Mouse (Mus musculus) megakaryocyte, embryonic 14.5 days (primary cell): ENCODE measurements at regions not wholly inside any gene's neighbourhood (a gene's known extent, or its start where the extent isn't known, plus 50 kb on each side); places are given as distances from the start of the nearest gene placed in this dataset.
A peak's percentile ranks its signal among the peaks of the same experiment; 100 is the strongest.

Experiments used
- H3K27me3 ChIP-seq: replicated peaks from 2 replicates; pipeline ENCODE3; 2012; ENCODE audit warnings: inconsistent platforms
- H3K36me3 ChIP-seq: replicated peaks from 2 replicates; pipeline ENCODE3; 2012; ENCODE audit warnings: low read length, inconsistent platforms, mixed read lengths
- H3K4me1 ChIP-seq: 2 replicates; pipeline ENCODE4 v1.6.1; 2012; ENCODE audit warnings: inconsistent platforms
- H3K4me3 ChIP-seq: replicated peaks from 2 replicates; pipeline ENCODE3; 2012; ENCODE audit warnings: moderate library complexity, mild to moderate bottlenecking, inconsistent platforms
- H3K9me3 ChIP-seq: 2 replicates; pipeline ENCODE4 v1.6.1; 2012; ENCODE audit warnings: inconsistent platforms
- FLI1 ChIP-seq: IDR thresholded peaks from 2 replicates; pipeline ENCODE4 v1.6.1; 2012; ENCODE audit warnings: low read length, inconsistent platforms, mixed read lengths
- GATA1 ChIP-seq: IDR thresholded peaks from 3 replicates; pipeline ENCODE4 v1.6.1; 2012; ENCODE audit warnings: mixed read lengths, low read length, inconsistent platforms, borderline replicate concordance

DNA sequence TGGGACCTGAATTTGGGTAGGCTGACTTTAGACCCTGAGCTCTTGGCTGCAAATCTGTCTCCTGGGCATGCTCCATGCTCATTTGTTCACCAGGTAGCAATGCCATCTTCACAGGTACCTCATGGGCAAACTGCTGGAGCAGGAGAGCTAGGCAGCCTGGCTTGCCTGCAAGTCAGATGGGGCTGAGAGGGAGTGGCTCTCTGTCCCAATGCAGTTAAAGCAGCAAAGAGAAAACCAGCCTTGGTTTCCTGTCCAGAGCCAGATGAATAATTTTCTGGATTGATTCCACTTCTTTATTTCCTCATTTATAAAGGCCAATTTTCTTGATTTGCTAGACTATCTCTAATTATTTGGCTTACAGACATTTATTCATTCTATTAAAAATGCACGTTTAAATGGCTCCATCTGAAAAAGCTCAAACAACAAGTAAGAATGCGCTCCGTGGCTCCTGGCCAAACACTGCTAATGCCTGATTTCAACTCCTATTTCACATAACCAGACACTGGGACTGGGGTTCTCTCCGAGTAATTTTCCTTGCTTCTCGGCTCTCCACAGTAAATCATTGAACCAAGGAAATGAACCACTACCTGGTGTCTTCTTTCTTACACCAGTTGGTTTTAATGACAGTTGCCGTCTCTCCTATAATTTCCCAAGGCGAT, 60.5 kb downstream of the Rsl24d1 start:
- H3K27me3 ChIP-seq = peaks cover 2% of the 10 kb centered on the region
- TF ChIP-seq FLI1 = no peak
- no peak for TF ChIP-seq GATA1
- H3K36me3 ChIP-seq = no peaks in the 10 kb centered on the region
- no peak overlapping the region for H3K4me3 ChIP-seq
- H3K9me3 ChIP-seq = peaks cover 32% of the 10 kb centered on the region
- peaks cover 28% of the 10 kb centered on the region for H3K4me1 ChIP-seq

- no peaks in the 10 kb centered on the region for H3K36me3 ChIP-seq
- H3K27me3 ChIP-seq = no peaks in the 10 kb centered on the region
- peaks cover 19% of the 10 kb centered on the region for H3K9me3 ChIP-seq
- no peak overlapping the region for H3K4me3 ChIP-seq
- TF ChIP-seq GATA1 = no peak
- no peak for TF ChIP-seq FLI1
- H3K4me1 ChIP-seq = peaks cover 45% of the 10 kb centered on the region
Observed at GRCm38 (mm10) chr9:73176645-73177044, 63.4 kb downstream of the Rsl24d1 start.

- peaks cover 18% of the 10 kb centered on the region for H3K9me3 ChIP-seq
- peaks cover 24% of the 10 kb centered on the region for H3K4me1 ChIP-seq
- TF ChIP-seq GATA1 = no peak
- TF ChIP-seq FLI1 = no peak
- no peak overlapping the region for H3K4me3 ChIP-seq
- no peaks in the 10 kb centered on the region for H3K36me3 ChIP-seq
- H3K27me3 ChIP-seq = no peaks in the 10 kb centered on the region
Observed at GRCm38 (mm10) chr9:73183356-73183755, 70.1 kb downstream of the Rsl24d1 start.

GRCm38 (mm10) chr9:73184908-73185307, 71.7 kb downstream of the Rsl24d1 start:
- Histone ChIP-seq H3K4me1 (peaks cover 17% of the 10 kb centered on the region; the same call in 1 of the 2 replicates), H3K27me3 (no peaks in the 10 kb centered on the region), H3K36me3 (no peaks in the 10 kb centered on the region), H3K9me3 (peaks cover 18% of the 10 kb centered on the region), H3K4me3 (no peak overlapping the region)
- TF ChIP-seq FLI1 = no peak
- no peak for TF ChIP-seq GATA1

DNA sequence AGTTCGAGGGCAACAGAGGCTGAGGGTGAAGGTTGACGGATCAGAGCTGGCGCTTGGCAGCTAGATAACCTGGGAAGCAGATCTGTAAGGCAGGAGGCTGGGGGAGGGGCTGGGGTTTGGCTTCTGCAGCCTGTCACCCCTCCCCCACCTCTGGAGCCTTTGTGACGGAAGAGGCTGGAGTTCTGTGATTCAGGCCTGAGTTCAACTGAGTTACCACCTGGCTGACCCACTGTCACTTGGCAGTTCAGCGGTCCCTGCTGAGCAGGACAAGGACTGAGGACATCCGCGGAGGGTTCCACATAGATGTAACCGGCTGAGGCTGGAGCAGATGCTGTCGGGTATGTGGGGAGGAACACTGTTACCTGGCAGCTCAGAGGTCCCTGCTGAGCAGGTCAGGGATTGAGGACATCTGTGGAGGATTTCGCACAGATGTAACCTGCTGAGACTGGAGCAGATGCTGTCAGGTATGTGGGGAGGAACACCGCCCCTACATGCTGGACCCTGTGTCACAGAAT, 79.1 kb downstream of the Rsl24d1 start:
- peaks cover 7% of the 10 kb centered on the region; the same call in 1 of the 2 replicates for H3K4me1 ChIP-seq
- H3K4me3 ChIP-seq = no peak overlapping the region
- H3K27me3 ChIP-seq = no peaks in the 10 kb centered on the region
- peaks cover 7% of the 10 kb centered on the region; the same call in 1 of the 2 replicates for H3K9me3 ChIP-seq
- TF ChIP-seq FLI1 = no peak
- no peak for TF ChIP-seq GATA1
- no peaks in the 10 kb centered on the region for H3K36me3 ChIP-seq

- no peak overlapping the region for H3K4me3 ChIP-seq
- TF ChIP-seq GATA1 = no peak
- TF ChIP-seq FLI1 = no peak
- H3K4me1 ChIP-seq = no peaks in the 10 kb centered on the region
- peaks cover 4% of the 10 kb centered on the region for H3K9me3 ChIP-seq
- H3K27me3 ChIP-seq = no peaks in the 10 kb centered on the region
- H3K36me3 ChIP-seq = no peaks in the 10 kb centered on the region
Observed at GRCm38 (mm10) chr9:73198261-73199085, 85.2 kb downstream of the Rsl24d1 start.

DNA sequence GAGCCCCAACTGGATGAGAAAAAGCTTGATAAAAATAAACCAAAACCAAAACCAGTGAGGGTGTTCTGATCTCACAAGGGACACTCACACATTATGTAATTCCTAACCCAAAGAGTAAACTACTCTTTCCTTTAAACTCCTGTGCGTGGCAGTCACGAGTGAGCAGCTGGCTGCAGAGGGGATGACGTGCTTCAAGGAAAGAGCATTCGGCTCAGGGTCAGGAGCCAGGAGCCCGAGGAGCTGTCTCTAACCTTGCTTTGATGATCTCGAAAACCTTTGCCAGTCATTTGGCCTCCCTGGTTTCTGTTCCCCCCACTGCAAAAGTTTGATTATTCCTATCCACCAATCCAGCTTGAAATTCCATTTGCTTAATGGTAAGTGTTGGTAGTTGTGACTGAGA, 109.9 kb downstream of the Rsl24d1 start:
- peaks cover 2% of the 10 kb centered on the region for H3K27me3 ChIP-seq
- H3K9me3 ChIP-seq = peaks cover 7% of the 10 kb centered on the region
- H3K36me3 ChIP-seq = no peaks in the 10 kb centered on the region
- H3K4me3 ChIP-seq = no peak overlapping the region
- H3K4me1 ChIP-seq = no peaks in the 10 kb centered on the region
- TF ChIP-seq FLI1 (no peak), GATA1 (no peak)

GRCm38 (mm10) chr9:73240188-73240587, 127.0 kb downstream of the Rsl24d1 start:
- no peaks in the 10 kb centered on the region for H3K36me3 ChIP-seq
- H3K27me3 ChIP-seq = no peaks in the 10 kb centered on the region
- peaks cover 47% of the 10 kb centered on the region for H3K4me1 ChIP-seq
- no peak for TF ChIP-seq FLI1
- TF ChIP-seq GATA1 = no peak
- peaks cover 13% of the 10 kb centered on the region for H3K9me3 ChIP-seq
- H3K4me3 ChIP-seq = peak overlapping the region; percentile 82

GRCm38 (mm10) chr9:73242521-73243308, 129.5 kb downstream of the Rsl24d1 start:
- no peaks in the 10 kb centered on the region for H3K36me3 ChIP-seq
- no peak for TF ChIP-seq FLI1
- TF ChIP-seq GATA1 = no peak
- H3K4me1 ChIP-seq = peaks cover 63% of the 10 kb centered on the region
- peaks cover 10% of the 10 kb centered on the region for H3K9me3 ChIP-seq
- no peak overlapping the region for H3K4me3 ChIP-seq
- no peaks in the 10 kb centered on the region for H3K27me3 ChIP-seq
